Mouse (Mus musculus): ENCODE measurements at regions not wholly inside any gene's neighbourhood (a gene's known extent, or its start where the extent isn't known, plus 50 kb on each side); places are given as distances from the start of the nearest gene placed in this dataset.

GRCm38 (mm10) chr2:8276127-8276773 lies 766.9 kb upstream of the Celf2 start:
- no peaks in the 10 kb centered on the region for H3K36me3 ChIP-seq (replicated peaks; ENCODE audit: control insufficient read depth, insufficient read depth, low read depth)
- no peaks in the 10 kb centered on the region for H3K9me3 ChIP-seq (ENCODE audit: control insufficient read depth, low read length)
- no peak for TF ChIP-seq CTCF (IDR thresholded peaks at IDR 0.05; ENCODE audit: low read depth)
- TF ChIP-seq EP300 (IDR thresholded peaks at IDR 0.05; ENCODE audit: low read depth): no peak
- DNase-seq (ENCODE audit: low read depth in 3 of 3, low spot score in 3 of 3) (no peak), ATAC-seq (ENCODE audit: insufficient read depth) (no peak)
- no peaks in the 10 kb centered on the region for H3K4me1 ChIP-seq (replicated peaks; ENCODE audit: control insufficient read depth in 2 of 2, insufficient read depth in 2 of 2, low read length in 1 of 2)
- H3K4me3 ChIP-seq (ENCODE audit: insufficient read depth in 1 of 2, low read depth in 2 of 2, low read length in 2 of 2): no peak overlapping the region
- H3K9ac ChIP-seq (replicated peaks): no peak overlapping the region
- H3K27me3 ChIP-seq (ENCODE audit: control insufficient read depth, insufficient read depth, low read length): no peaks in the 10 kb centered on the region
- WGBS (ENCODE audit: insufficient replicate concordance): 46% methylated on average over 1 of the region's 1 CpGs
- no peak overlapping the region for H3K27ac ChIP-seq
- no peak overlapping the region for H3K4me2 ChIP-seq (ENCODE audit: low read depth)
